Mouse (Mus musculus): ENCODE data around the gene 1110008P14Rik.

DNA sequence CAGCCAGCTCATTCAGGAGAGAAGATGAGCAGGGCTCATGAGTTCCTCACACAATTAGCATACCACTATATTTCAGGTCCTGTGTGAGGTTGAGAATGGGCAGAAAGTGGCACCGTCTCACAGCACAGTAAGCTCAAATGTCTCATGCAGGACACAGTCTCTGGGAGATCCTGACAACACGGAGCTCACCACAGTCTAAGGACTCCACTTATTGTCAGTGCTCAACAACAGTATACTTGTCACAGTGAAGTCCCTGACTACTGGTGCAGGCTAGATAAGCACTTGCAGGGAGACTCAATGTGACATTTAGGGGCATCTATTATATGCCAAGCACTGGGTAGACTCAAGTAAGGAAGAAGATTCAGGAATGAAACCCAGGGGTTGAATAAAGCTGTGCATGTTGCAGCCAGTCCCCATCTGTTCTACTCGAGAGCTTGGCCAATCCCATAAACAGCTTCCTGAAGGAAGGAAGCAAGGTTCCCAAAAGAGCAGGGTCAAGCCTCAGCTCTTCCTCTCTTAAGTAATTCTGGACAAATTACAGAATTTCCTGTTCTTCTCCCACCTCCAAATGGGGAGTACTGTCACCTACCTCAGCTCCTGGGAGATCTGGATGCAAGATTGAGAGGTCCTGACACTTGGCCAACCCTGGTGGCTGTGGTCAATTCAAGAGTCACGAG lies 47.6 kb upstream of the 1110008P14Rik start:
- TF ChIP-seq CTCF (conservative IDR thresholded peaks at IDR 0.05; ENCODE audit: low read length) = no peak
- TF ChIP-seq POU5F1 (IDR thresholded peaks at IDR 0.05; ENCODE audit: borderline replicate concordance, low read length) = no peak

Measured in E14TG2a.4 (cell line).